Mouse (Mus musculus): Measurements from ENCODE around the gene Fgf2. TPM values are rescaled to one million over a fixed set of nuclear protein-coding genes. Genes with fewer than 3 reads are reported as not detected.

Fgf2 gene
- 1 to 10 TPM in 4 of 26 experiments, under 1 TPM in 6, not detected in 16; 0.08 to 3.1 (median 0.28) TPM for total RNA-seq (2018; cell fraction: chromatin; rRNA removed)
- under 1 TPM in 12 of 26 experiments, not detected in 14; 0.03 to 0.23 (median 0.04) TPM for total RNA-seq (2018; cell fraction: cytosol; rRNA removed)
- total RNA-seq (2018; cell fraction: nucleus; rRNA removed), result under 1 TPM in 13 of 26 experiments, not detected in 13; 0.14 to 0.76 (median 0.31) TPM
- polyA plus RNA-seq (2018), result 0.04 TPM in 1 of 3 replicates, not detected in the others

- H3K79me2 ChIP-seq (ENCODE audit: inconsistent target), result no peaks in the 10 kb centered on the region
- WGBS (ENCODE audit: missing documents), result 1% methylated on average over 69 of the region's 75 CpGs
- H3K27ac ChIP-seq, result no peak within 1 kb of the TSS
- no peak within 1 kb of the TSS for H3K4me3 ChIP-seq (ENCODE audit: inconsistent target)
- H3K36me3 ChIP-seq (ENCODE audit: inconsistent target), result no peaks in the 10 kb centered on the region
Observed at GRCm38 (mm10) chr3:37348221-37349165, at the start of gene Fgf2. Gene Fgf2 (plus strand): TSS chr3:37348346.

- Histone ChIP-seq H3K79me2 (ENCODE audit: inconsistent target) (no peaks in the 10 kb centered on the region), H3K27ac (no peak overlapping the region), H3K4me3 (ENCODE audit: inconsistent target) (no peak overlapping the region), H3K36me3 (ENCODE audit: inconsistent target) (no peaks in the 10 kb centered on the region)
- WGBS (ENCODE audit: missing documents), result 84% methylated on average over 3 of the region's 3 CpGs
Observed at GRCm38 (mm10) chr3:37299470-37299869, 48.7 kb upstream of the Fgf2 start.

GRCm38 (mm10) chr3:37302685-37303084 lies 45.5 kb upstream of the Fgf2 start:
- Histone ChIP-seq H3K4me3 (ENCODE audit: inconsistent target) (no peak overlapping the region), H3K79me2 (ENCODE audit: inconsistent target) (no peaks in the 10 kb centered on the region), H3K27ac (no peak overlapping the region), H3K36me3 (ENCODE audit: inconsistent target) (no peaks in the 10 kb centered on the region)
- WGBS (ENCODE audit: missing documents), result 43% methylated on average over 12 of the region's 12 CpGs

- Histone ChIP-seq H3K27ac (no peak overlapping the region), H3K4me3 (ENCODE audit: inconsistent target) (no peak overlapping the region), H3K36me3 (ENCODE audit: inconsistent target) (no peaks in the 10 kb centered on the region), H3K79me2 (ENCODE audit: inconsistent target) (no peaks in the 10 kb centered on the region)
- 87% methylated on average over 8 of the region's 8 CpGs for WGBS (ENCODE audit: missing documents)
Observed at GRCm38 (mm10) chr3:37303392-37304139, 44.6 kb upstream of the Fgf2 start.

GRCm38 (mm10) chr3:37311897-37312369 lies 36.2 kb upstream of the Fgf2 start:
- Histone ChIP-seq H3K79me2 (ENCODE audit: inconsistent target) (no peaks in the 10 kb centered on the region), H3K4me3 (ENCODE audit: inconsistent target) (peak overlapping the region; percentile 48), H3K27ac (no peak overlapping the region), H3K36me3 (ENCODE audit: inconsistent target) (no peaks in the 10 kb centered on the region)
- WGBS (ENCODE audit: missing documents), result 3% methylated on average over 10 of the region's 10 CpGs

- peak within 1 kb of the TSS; percentile 48 for H3K4me3 ChIP-seq (ENCODE audit: inconsistent target)
- H3K79me2 ChIP-seq (ENCODE audit: inconsistent target), result no peaks in the 10 kb centered on the region
- under 1% methylated on average over 52 of the region's 54 CpGs for WGBS (ENCODE audit: missing documents)
- no peaks in the 10 kb centered on the region for H3K36me3 ChIP-seq (ENCODE audit: inconsistent target)
- peak within 1 kb of the TSS; percentile 31 for H3K27ac ChIP-seq
Observed at GRCm38 (mm10) chr3:37312370-37312941, 35.7 kb upstream of the Fgf2 start, which contains the start of the genes Bbs12 and Cetn4. Gene Bbs12 (plus strand): TSS chr3:37312554. Gene Cetn4 (minus strand): TSS chr3:37312708.

- no peaks in the 10 kb centered on the region for H3K36me3 ChIP-seq (ENCODE audit: inconsistent target)
- no peak overlapping the region for H3K4me3 ChIP-seq (ENCODE audit: inconsistent target)
- no peaks in the 10 kb centered on the region for H3K79me2 ChIP-seq (ENCODE audit: inconsistent target)
- 0% methylated on average over 1 of the region's 1 CpGs for WGBS (ENCODE audit: missing documents)
- H3K27ac ChIP-seq, result peak overlapping the region; percentile 31
Observed at GRCm38 (mm10) chr3:37313371-37313770, 34.8 kb upstream of the Fgf2 start.

- Histone ChIP-seq H3K27ac (no peak overlapping the region), H3K79me2 (ENCODE audit: inconsistent target) (no peaks in the 10 kb centered on the region), H3K36me3 (ENCODE audit: inconsistent target) (no peaks in the 10 kb centered on the region), H3K4me3 (ENCODE audit: inconsistent target) (no peak overlapping the region)
- 80% methylated on average over 1 of the region's 1 CpGs for WGBS (ENCODE audit: missing documents)
Observed at GRCm38 (mm10) chr3:37316233-37316632, 31.9 kb upstream of the Fgf2 start.

GRCm38 (mm10) chr3:37324310-37324709 lies 23.8 kb upstream of the Fgf2 start:
- no peak overlapping the region for H3K27ac ChIP-seq
- H3K4me3 ChIP-seq (ENCODE audit: inconsistent target), result no peak overlapping the region
- no peaks in the 10 kb centered on the region for H3K36me3 ChIP-seq (ENCODE audit: inconsistent target)
- no peaks in the 10 kb centered on the region for H3K79me2 ChIP-seq (ENCODE audit: inconsistent target)
- WGBS (ENCODE audit: missing documents), result 46% methylated on average over 3 of the region's 3 CpGs

- H3K79me2 ChIP-seq (ENCODE audit: inconsistent target), result no peaks in the 10 kb centered on the region
- H3K27ac ChIP-seq, result no peak overlapping the region
- H3K4me3 ChIP-seq (ENCODE audit: inconsistent target), result no peak overlapping the region
- no peaks in the 10 kb centered on the region for H3K36me3 ChIP-seq (ENCODE audit: inconsistent target)
- 94% methylated on average over 5 of the region's 5 CpGs for WGBS (ENCODE audit: missing documents)
Observed at GRCm38 (mm10) chr3:37325317-37326112, 22.6 kb upstream of the Fgf2 start.

- H3K36me3 ChIP-seq (ENCODE audit: inconsistent target), result no peaks in the 10 kb centered on the region
- H3K4me3 ChIP-seq (ENCODE audit: inconsistent target), result no peak overlapping the region
- WGBS (ENCODE audit: missing documents), result 89% methylated on average over 3 of the region's 3 CpGs
- H3K79me2 ChIP-seq (ENCODE audit: inconsistent target), result no peaks in the 10 kb centered on the region
- H3K27ac ChIP-seq, result no peak overlapping the region
Observed at GRCm38 (mm10) chr3:37326627-37327026, 21.5 kb upstream of the Fgf2 start.

GRCm38 (mm10) chr3:37328489-37328888 lies 19.7 kb upstream of the Fgf2 start:
- 23% methylated on average over 2 of the region's 2 CpGs for WGBS (ENCODE audit: missing documents)
- Histone ChIP-seq H3K79me2 (ENCODE audit: inconsistent target) (no peaks in the 10 kb centered on the region), H3K36me3 (ENCODE audit: inconsistent target) (no peaks in the 10 kb centered on the region), H3K4me3 (ENCODE audit: inconsistent target) (no peak overlapping the region), H3K27ac (no peak overlapping the region)

- 87% methylated on average over 1 of the region's 1 CpGs for WGBS (ENCODE audit: missing documents)
- H3K27ac ChIP-seq, result no peak overlapping the region
- H3K36me3 ChIP-seq (ENCODE audit: inconsistent target), result no peaks in the 10 kb centered on the region
- H3K79me2 ChIP-seq (ENCODE audit: inconsistent target), result no peaks in the 10 kb centered on the region
- H3K4me3 ChIP-seq (ENCODE audit: inconsistent target), result no peak overlapping the region
Observed at GRCm38 (mm10) chr3:37329963-37330362, 18.2 kb upstream of the Fgf2 start.

All from macrophage (primary cell).